ENCODE assay signal across 7 mouse cellular contexts in the genomic region with DNA sequence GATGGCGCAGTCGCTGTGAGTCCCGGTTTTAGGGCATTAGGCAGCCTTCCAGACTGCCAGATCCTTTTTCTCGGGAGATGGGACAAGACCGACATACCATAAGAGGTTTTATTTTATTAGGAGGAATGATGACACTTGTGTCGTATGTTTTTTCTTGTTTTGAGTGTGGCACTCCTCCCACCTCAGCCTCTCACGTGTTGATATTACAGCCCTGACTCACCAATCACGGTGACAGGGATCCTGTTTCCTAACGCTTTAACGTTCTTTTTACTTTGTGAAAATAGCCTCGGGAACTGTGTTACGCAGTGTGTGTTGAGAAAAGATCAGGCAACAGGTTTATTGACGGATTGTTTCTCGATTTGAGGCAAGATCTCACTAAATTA. TPM values are rescaled to one million over a fixed set of nuclear protein-coding genes. Genes with fewer than 3 reads are reported as not detected.
DNase-seq lines count a peak whose midpoint lies in the region; ATAC-seq and TF ChIP-seq lines count a peak whose summit lies in the region.

No protein-coding gene starts in this region.

- peak overlapping the region; percentile 60 for H3K4me2 ChIP-seq in forebrain, embryonic 11.5 days (ENCODE audit: low read depth, low read length, severe bottlenecking)
- peak overlapping the region; percentile 83 for H3K4me2 ChIP-seq in intestine, postnatal 0 days (replicated peaks; ENCODE audit: low read depth)

- ATAC-seq in forebrain, embryonic 11.5 days (replicated peaks; ENCODE audit: low FRiP score): no peak
- peak; percentile 43 for ATAC-seq in intestine, postnatal 0 days

- H3K9me3 ChIP-seq in forebrain, embryonic 11.5 days (ENCODE audit: control insufficient read depth, low read length): no peaks in the 10 kb centered on the region
- no peaks in the 10 kb centered on the region for H3K9me3 ChIP-seq in intestine, postnatal 0 days (ENCODE audit: control insufficient read depth)
- no peaks in the 10 kb centered on the region for H3K9me3 ChIP-seq in megakaryocyte, embryonic 14.5 days

- H3K27ac ChIP-seq in forebrain, embryonic 11.5 days (ENCODE audit: low read depth, low read length): no peak overlapping the region
- H3K27ac ChIP-seq in intestine, postnatal 0 days (ENCODE audit: low read depth, low read length): peak overlapping the region; percentile 96

- H3K4me3 ChIP-seq in forebrain, embryonic 11.5 days (ENCODE audit: low read depth, low read length): peak overlapping the region; percentile 99
- H3K4me3 ChIP-seq in intestine, postnatal 0 days (ENCODE audit: low read depth, low read length): peak overlapping the region; percentile 100
- H3K4me3 ChIP-seq in megakaryocyte, embryonic 14.5 days (replicated peaks): peak overlapping the region; percentile 99

- no peak for TF ChIP-seq CTCF in intestine, postnatal 0 days (IDR thresholded peaks at IDR 0.05; ENCODE audit: low read depth)

- DNase-seq in right cerebral cortex, adult 2 months (ENCODE audit: low spot score in 2 of 2): peak; percentile 39 to 44
- DNase-seq in right cerebral cortex, postnatal 10 days (ENCODE audit: low spot score in 2 of 2): no peak
- peak; percentile 70 for DNase-seq in adrenal gland, adult 8-10 months
- DNase-seq in forebrain, embryonic 11.5 days (ENCODE audit: low spot score): no peak
- no peak for DNase-seq in cerebellum, postnatal 10 days

- H3K36me3 ChIP-seq in forebrain, embryonic 11.5 days (ENCODE audit: control insufficient read depth, insufficient read depth, low read length): peaks cover 14% of the 10 kb centered on the region; the same call in 1 of the 2 replicates
- H3K36me3 ChIP-seq in intestine, postnatal 0 days (ENCODE audit: control insufficient read depth, insufficient read depth): peaks cover 18% of the 10 kb centered on the region
- H3K36me3 ChIP-seq in megakaryocyte, embryonic 14.5 days (replicated peaks; ENCODE audit: low read length): peaks cover 35% of the 10 kb centered on the region

- no peaks in the 10 kb centered on the region for H3K27me3 ChIP-seq in forebrain, embryonic 11.5 days (ENCODE audit: control insufficient read depth, insufficient read depth, low read length)
- H3K27me3 ChIP-seq in intestine, postnatal 0 days (replicated peaks; ENCODE audit: control insufficient read depth, insufficient read depth, low read length): no peaks in the 10 kb centered on the region
- H3K27me3 ChIP-seq in megakaryocyte, embryonic 14.5 days (replicated peaks): no peaks in the 10 kb centered on the region

- 12% methylated on average over 14 of the region's 14 CpGs for WGBS in forebrain, embryonic 11.5 days
- WGBS in intestine, postnatal 0 days: 2% methylated on average over 14 of the region's 14 CpGs

- H3K9ac ChIP-seq in forebrain, embryonic 11.5 days (ENCODE audit: low read length): peak overlapping the region; percentile 87
- H3K9ac ChIP-seq in intestine, postnatal 0 days (ENCODE audit: low read depth, low read length): peak overlapping the region; percentile 93

- H3K4me1 ChIP-seq in forebrain, embryonic 11.5 days (replicated peaks; ENCODE audit: control insufficient read depth, insufficient read depth, low read length): peaks cover 10% of the 10 kb centered on the region; the same call in 1 of the 2 replicates
- 0 out of 2 replicates have a peak, but pooled peaks cover 4% of the 10 kb centered on the region for H3K4me1 ChIP-seq in intestine, postnatal 0 days (replicated peaks; ENCODE audit: control insufficient read depth, insufficient read depth, low read length)
- peaks cover 47% of the 10 kb centered on the region for H3K4me1 ChIP-seq in megakaryocyte, embryonic 14.5 days

RNA-seq across cellular contexts. Expression of a gene that starts 1.2 kb away (rescaled TPM):
- total RNA-seq in adrenal gland, adult 8-10 months (2022): 10 to 100 TPM; 21.0 to 22.3 (median 21.6) TPM
- 19.1 and 21.7 TPM in 2 replicates for polyA plus RNA-seq in forebrain, embryonic 11.5 days (2014; fragmentation: Nextera tagmentation; extraction: Ambion mirVana)
- 5.8 and 7.1 TPM in 2 replicates for polyA plus RNA-seq in intestine, postnatal 0 days (2015; fragmentation: Nextera tagmentation; extraction: Ambion mirVana)
- 0.99 and 1.0 TPM in 2 replicates for polyA plus RNA-seq in megakaryocyte, embryonic 14.5 days (2012; ENCODE audit: insufficient read depth, low replicate concordance)

RNA-seq across cellular contexts. Expression of a gene that starts 8.8 kb away (rescaled TPM):
- 100 to 1,000 TPM; 569 to 683 (median 613) TPM for total RNA-seq in adrenal gland, adult 8-10 months (2022)
- polyA plus RNA-seq in forebrain, embryonic 11.5 days (2014; fragmentation: Nextera tagmentation; extraction: Ambion mirVana): 718 and 776 TPM in 2 replicates
- polyA plus RNA-seq in intestine, postnatal 0 days (2015; fragmentation: Nextera tagmentation; extraction: Ambion mirVana): 521 and 527 TPM in 2 replicates
- 47.3 and 75.6 TPM in 2 replicates for polyA plus RNA-seq in megakaryocyte, embryonic 14.5 days (2012; ENCODE audit: insufficient read depth, low replicate concordance)

RNA-seq across cellular contexts. Expression of a gene that starts 40.2 kb away (rescaled TPM):
- 10 to 100 TPM; 10.4 to 15.0 (median 12.8) TPM for total RNA-seq in adrenal gland, adult 8-10 months (2022)
- polyA plus RNA-seq in forebrain, embryonic 11.5 days (2014; fragmentation: Nextera tagmentation; extraction: Ambion mirVana): 17.9 and 20.5 TPM in 2 replicates
- polyA plus RNA-seq in intestine, postnatal 0 days (2015; fragmentation: Nextera tagmentation; extraction: Ambion mirVana): 1.5 and 1.9 TPM in 2 replicates
- 0.49 TPM in 1 of 2 replicates, not detected in the other for polyA plus RNA-seq in megakaryocyte, embryonic 14.5 days (2012; ENCODE audit: insufficient read depth, low replicate concordance)

RNA-seq across cellular contexts. Expression of a gene that starts 54.6 kb away (rescaled TPM):
- total RNA-seq in adrenal gland, adult 8-10 months (2022): 100 to 1,000 TPM; 102 to 138 (median 126) TPM
- 332 and 372 TPM in 2 replicates for polyA plus RNA-seq in forebrain, embryonic 11.5 days (2014; fragmentation: Nextera tagmentation; extraction: Ambion mirVana)
- 114 TPM in 2 replicates for polyA plus RNA-seq in intestine, postnatal 0 days (2015; fragmentation: Nextera tagmentation; extraction: Ambion mirVana)
- polyA plus RNA-seq in megakaryocyte, embryonic 14.5 days (2012; ENCODE audit: insufficient read depth, low replicate concordance): 4.1 and 30.0 TPM in 2 replicates

Comparison
In these comparisons a context has a peak if more than half of its experiments do, and no peak if none do; other contexts are left out.
1. DNase-seq: peak in right cerebral cortex, adult 2 months (2 of 2) and adrenal gland, adult 8-10 months (single experiment); none in right cerebral cortex, postnatal 10 days (0 of 2), forebrain, embryonic 11.5 days (single experiment) and cerebellum, postnatal 10 days (0 of 2).
2. Peak in every context shown above with its lines, with median percentiles within 50 percentile points of each other: H3K4me3 ChIP-seq.